Mouse (Mus musculus) ES-Bruce4 (cell line): Measurements from ENCODE around the gene Pik3r5. TPM values are rescaled to one million over a fixed set of nuclear protein-coding genes. Genes with fewer than 3 reads are reported as not detected.
A peak's percentile ranks its signal among the peaks of the same experiment; 100 is the strongest.

Experiments
- H3K27ac ChIP-seq: 2 replicates; pipeline ENCODE4 v1.5.1; 2012; ENCODE audit warnings: low read length, inconsistent platforms; ENCODE audit not compliant: insufficient read depth
- H3K27me3 ChIP-seq: 2 replicates; pipeline ENCODE4 v1.6.1; 2012; ENCODE audit warnings: mild to moderate bottlenecking, low read length, inconsistent platforms; ENCODE audit not compliant: control insufficient read depth, poor library complexity, insufficient read depth, severe bottlenecking
- H3K36me3 ChIP-seq: 2 replicates; pipeline ENCODE4 v1.6.1; 2012; ENCODE audit warnings: inconsistent platforms, mild to moderate bottlenecking, low read length, moderate library complexity; ENCODE audit not compliant: control insufficient read depth, poor library complexity, insufficient read depth, severe bottlenecking
- H3K4me1 ChIP-seq: one replicate; pipeline ENCODE4 v1.8.1; 2011; ENCODE audit warnings: low read length; ENCODE audit not compliant: control insufficient read depth, insufficient read depth
- H3K4me3 ChIP-seq: 2 replicates; pipeline ENCODE4 v1.5.1; 2011; ENCODE audit warnings: low read depth, mild to moderate bottlenecking, low read length
- H3K9ac ChIP-seq: 2 replicates; pipeline ENCODE4 v1.6.1; 2012; ENCODE audit warnings: low read depth, mild to moderate bottlenecking, inconsistent platforms; ENCODE audit not compliant: poor library complexity, severe bottlenecking
- H3K9me3 ChIP-seq: replicated peaks from 2 replicates; pipeline ENCODE4 v1.6.1; 2012; ENCODE audit warnings: mild to moderate bottlenecking, low read length, inconsistent platforms; ENCODE audit not compliant: control insufficient read depth, poor library complexity, insufficient read depth, severe bottlenecking
- CTCF ChIP-seq: IDR thresholded peaks from one replicate; pipeline ENCODE4 v1.8.1; 2011; ENCODE audit warnings: low read depth, low read length
- EP300 ChIP-seq: IDR thresholded peaks from 2 replicates; pipeline ENCODE4 v1.6.1; 2011; ENCODE audit warnings: low read depth, low read length; ENCODE audit not compliant: insufficient read depth
- POLR2A ChIP-seq: IDR thresholded peaks from one replicate; pipeline ENCODE4 v1.8.1; 2011; ENCODE audit warnings: low read length; ENCODE audit not compliant: insufficient read depth
- polyA plus RNA-seq: library from polyadenylated mRNA; stranded (reverse); fragments of >200 nt; gene quantifications from 2 replicates; pipeline ENCODE4 v1.2.4, GENCODE M21; 2011; ENCODE audit warnings: low read depth; ENCODE audit not compliant: missing spikeins, insufficient read depth, insufficient read length

Pik3r5 gene
- polyA plus RNA-seq, 1 experiment: 1.7 TPM

DNA sequence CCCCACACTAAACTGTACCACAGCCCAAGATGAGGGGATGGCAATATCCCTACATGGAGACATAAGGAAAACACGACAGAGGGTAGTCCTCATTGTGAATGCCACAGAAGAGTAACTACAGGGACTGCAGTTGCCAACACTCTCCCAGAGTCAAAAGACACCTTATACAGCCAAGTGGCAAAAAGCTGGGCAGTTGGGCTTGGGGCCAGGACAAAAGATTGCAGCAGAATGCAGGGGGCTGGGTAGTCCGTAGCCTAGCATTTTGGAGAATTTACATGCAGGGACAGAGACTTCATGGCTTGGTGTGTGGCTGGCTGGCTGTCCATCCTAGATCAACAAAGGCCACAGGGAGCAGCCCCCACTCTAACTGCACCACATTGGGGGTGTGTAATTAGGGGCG, 52.5 kb downstream of the Pik3r5 start:
- H3K27me3 ChIP-seq: no peaks in the 10 kb centered on the region
- H3K4me1 ChIP-seq: no peaks in the 10 kb centered on the region
- no peaks in the 10 kb centered on the region; the same call in 1 of the 2 replicates for H3K9me3 ChIP-seq
- H3K36me3 ChIP-seq: no peaks in the 10 kb centered on the region
- no peak overlapping the region for H3K27ac ChIP-seq
- H3K9ac ChIP-seq: no peak overlapping the region
- no peak overlapping the region for H3K4me3 ChIP-seq
- TF ChIP-seq POLR2A (no peak), CTCF (no peak), EP300 (no peak)

- Histone ChIP-seq H3K27ac (no peak overlapping the region), H3K36me3 (no peaks in the 10 kb centered on the region), H3K9ac (no peak overlapping the region), H3K9me3 (no peaks in the 10 kb centered on the region; the same call in 1 of the 2 replicates), H3K4me3 (no peak overlapping the region), H3K27me3 (no peaks in the 10 kb centered on the region), H3K4me1 (no peaks in the 10 kb centered on the region)
- TF ChIP-seq POLR2A (no peak), EP300 (no peak), CTCF (peak; percentile 36)
Measured at GRCm38 (mm10) chr11:68485206-68485942, 53.5 kb downstream of the Pik3r5 start.

GRCm38 (mm10) chr11:68486093-68486492, 54.2 kb downstream of the Pik3r5 start:
- H3K36me3 ChIP-seq: no peaks in the 10 kb centered on the region
- no peaks in the 10 kb centered on the region for H3K9me3 ChIP-seq
- H3K4me1 ChIP-seq: no peaks in the 10 kb centered on the region
- no peaks in the 10 kb centered on the region for H3K27me3 ChIP-seq
- no peak overlapping the region for H3K27ac ChIP-seq
- H3K4me3 ChIP-seq: no peak overlapping the region
- no peak overlapping the region for H3K9ac ChIP-seq
- TF ChIP-seq POLR2A (no peak), CTCF (no peak), EP300 (no peak)

DNA sequence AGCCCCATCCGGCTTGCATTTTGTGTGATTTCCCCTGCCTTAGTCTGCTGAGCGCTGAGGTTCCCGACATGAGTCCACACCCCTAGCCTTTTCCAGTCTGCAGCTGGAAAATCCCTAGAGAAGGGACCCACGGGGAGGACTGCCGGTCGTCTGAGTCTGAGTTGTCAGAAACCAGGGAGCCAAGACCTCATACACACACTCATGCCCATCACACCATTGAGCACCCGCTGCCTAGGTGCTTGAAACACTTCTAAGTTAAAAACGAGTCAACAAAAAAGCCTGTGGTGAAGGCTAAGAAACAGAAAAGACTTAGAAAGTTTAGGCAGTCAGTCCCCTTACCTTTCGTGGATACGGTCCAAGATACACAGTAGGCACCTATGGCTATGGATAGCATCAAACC, 55.8 kb downstream of the Pik3r5 start:
- Histone ChIP-seq H3K4me1 (no peaks in the 10 kb centered on the region), H3K36me3 (no peaks in the 10 kb centered on the region), H3K9ac (no peak overlapping the region), H3K27me3 (no peaks in the 10 kb centered on the region), H3K27ac (no peak overlapping the region), H3K4me3 (no peak overlapping the region), H3K9me3 (no peaks in the 10 kb centered on the region)
- TF ChIP-seq EP300 (no peak), POLR2A (no peak), CTCF (no peak)

- Histone ChIP-seq H3K36me3 (no peaks in the 10 kb centered on the region), H3K9me3 (no peaks in the 10 kb centered on the region), H3K27me3 (no peaks in the 10 kb centered on the region), H3K9ac (no peak overlapping the region), H3K27ac (no peak overlapping the region), H3K4me1 (no peaks in the 10 kb centered on the region), H3K4me3 (no peak overlapping the region)
- TF ChIP-seq EP300 (no peak), POLR2A (no peak), CTCF (no peak)
Measured at GRCm38 (mm10) chr11:68488256-68488824, 56.4 kb downstream of the Pik3r5 start.

- TF ChIP-seq POLR2A: no peak
- no peak for TF ChIP-seq CTCF
- no peak for TF ChIP-seq EP300
- Histone ChIP-seq H3K9me3 (no peaks in the 10 kb centered on the region), H3K4me3 (no peak overlapping the region), H3K4me1 (no peaks in the 10 kb centered on the region), H3K27me3 (no peaks in the 10 kb centered on the region), H3K27ac (no peak overlapping the region), H3K36me3 (no peaks in the 10 kb centered on the region), H3K9ac (no peak overlapping the region)
Measured at GRCm38 (mm10) chr11:68489236-68489635, 57.3 kb downstream of the Pik3r5 start.
